Mouse (Mus musculus): ENCODE data around the gene Itga4. TPM values are rescaled to one million over a fixed set of nuclear protein-coding genes. Genes with fewer than 3 reads are reported as not detected.

Itga4 gene
- total RNA-seq (2021): 10 to 100 TPM; 12.2 to 12.3 TPM

DNA sequence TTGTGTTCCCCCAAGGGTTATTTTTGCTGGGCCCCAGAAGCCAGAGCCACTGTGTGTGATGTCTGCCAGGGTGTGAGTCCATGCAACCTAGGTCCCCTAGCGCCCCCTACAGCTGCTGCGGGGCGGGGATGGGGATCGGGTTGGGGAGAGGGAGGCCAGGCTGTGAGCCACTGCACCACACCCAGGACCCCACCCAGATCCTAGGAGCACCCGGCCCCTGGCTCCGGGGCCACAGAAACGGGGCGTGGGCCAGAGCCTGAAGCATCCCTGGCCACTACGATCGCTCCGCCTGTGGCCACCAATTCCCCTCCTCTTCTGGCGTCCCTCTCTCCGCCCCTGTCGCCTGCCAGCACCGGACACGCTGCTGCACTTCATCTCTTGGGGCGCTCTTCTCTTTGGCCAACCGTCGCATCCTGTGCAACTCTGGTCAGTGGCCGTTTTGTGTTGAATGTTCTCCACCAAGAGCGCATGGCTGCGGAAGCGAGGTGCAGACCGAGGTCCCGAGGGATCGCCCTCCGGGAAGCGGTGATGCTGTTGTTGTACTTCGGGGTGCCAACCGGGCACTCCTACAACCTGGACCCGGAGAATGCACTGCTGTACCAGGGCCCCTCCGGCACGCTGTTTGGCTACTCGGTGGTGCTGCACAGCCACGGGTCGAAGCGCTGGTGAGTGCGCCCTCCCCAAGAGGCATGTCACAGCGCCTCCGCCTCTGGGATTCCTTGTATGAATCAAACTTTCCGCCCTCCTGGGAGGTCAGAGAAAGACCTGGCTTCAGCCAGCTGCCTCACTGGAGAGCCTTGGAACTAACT, at the start of gene Itga4:
Gene Itga4 (plus strand): TSS at position 235 of the 809 bp plus-strand sequence.
- intact Hi-C loops (cut with DNase I): loop anchor here (5.0 kb wide), 1 partner anchor 293 kb away; no protein-coding TSS in a partner anchor
- DNase-seq (ENCODE audit: extremely low spot score in 1 of 2, low spot score in 2 of 2): peak; percentile 34 to 86

DNA sequence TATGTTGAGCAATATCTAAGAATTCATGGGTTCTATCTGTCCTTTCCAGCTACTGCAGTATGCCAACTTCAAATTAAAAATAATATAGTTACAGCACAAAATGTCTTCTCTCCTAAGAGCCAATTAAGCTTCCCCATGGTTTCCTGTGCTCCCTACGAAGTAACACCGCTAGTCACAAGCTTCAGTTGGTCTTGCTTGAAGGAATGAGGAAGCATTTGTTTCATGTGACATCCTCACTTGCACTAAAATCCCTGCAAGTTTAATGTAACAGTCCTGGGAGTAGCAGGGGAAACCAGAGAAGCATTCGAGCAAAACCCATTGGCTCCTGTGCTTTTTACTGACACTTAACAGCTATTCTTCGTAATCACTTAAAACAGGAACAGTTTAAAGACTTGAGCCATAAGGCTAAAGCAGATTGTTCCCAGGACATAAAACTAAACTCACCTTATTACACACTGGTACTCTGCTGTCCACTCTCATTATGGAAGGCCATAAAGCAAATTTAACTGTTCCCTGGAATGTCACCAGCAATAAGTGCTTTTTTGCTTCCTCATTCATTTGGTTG, 49.0 kb upstream of the Itga4 start:
- no peak for DNase-seq (ENCODE audit: extremely low spot score in 1 of 2, low spot score in 2 of 2)
- intact Hi-C loops (cut with DNase I): no loop called here

DNA sequence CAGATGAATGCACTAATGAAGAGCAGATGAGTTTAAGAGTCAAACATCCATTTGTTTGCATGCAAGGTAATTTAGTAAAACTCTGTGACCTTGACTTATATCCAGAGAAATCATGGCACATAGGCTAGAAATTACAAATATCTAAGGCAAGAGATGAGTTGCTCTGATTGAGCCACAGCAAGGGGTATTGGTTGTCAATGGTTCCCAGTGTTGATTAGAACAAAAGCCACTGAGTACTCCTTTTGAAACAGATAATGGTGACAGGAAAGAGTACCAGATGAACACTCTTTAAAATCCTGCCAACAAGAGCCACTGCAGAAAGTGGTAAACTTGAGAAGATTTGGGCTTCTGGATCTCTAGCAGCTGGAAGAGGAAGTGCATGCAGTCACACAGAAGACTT, 40.2 kb upstream of the Itga4 start:
- intact Hi-C loops (cut with DNase I): no loop called here
- DNase-seq (ENCODE audit: extremely low spot score in 1 of 2, low spot score in 2 of 2): no peak

DNA sequence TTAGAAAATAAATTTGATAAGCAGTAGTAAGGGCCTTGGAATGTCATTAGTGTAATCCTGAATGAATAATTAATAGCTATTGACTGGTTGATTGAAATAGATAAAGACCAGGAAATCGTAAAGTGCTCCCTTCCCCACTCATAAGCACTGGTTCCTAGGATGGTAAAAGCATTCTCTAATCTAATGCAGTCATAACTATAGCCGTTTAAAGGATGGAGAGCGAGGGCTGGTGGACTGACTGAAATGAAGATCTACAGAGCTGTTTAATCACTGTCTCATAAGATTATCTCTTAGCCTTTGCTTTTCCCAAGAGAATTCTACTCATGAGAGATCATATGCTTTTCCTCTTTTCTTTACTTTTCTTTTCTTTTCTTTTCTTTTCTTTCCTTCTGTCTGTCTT, 39.7 kb upstream of the Itga4 start:
- no peak for DNase-seq (ENCODE audit: extremely low spot score in 1 of 2, low spot score in 2 of 2)
- intact Hi-C loops (cut with DNase I): no loop called here

DNA sequence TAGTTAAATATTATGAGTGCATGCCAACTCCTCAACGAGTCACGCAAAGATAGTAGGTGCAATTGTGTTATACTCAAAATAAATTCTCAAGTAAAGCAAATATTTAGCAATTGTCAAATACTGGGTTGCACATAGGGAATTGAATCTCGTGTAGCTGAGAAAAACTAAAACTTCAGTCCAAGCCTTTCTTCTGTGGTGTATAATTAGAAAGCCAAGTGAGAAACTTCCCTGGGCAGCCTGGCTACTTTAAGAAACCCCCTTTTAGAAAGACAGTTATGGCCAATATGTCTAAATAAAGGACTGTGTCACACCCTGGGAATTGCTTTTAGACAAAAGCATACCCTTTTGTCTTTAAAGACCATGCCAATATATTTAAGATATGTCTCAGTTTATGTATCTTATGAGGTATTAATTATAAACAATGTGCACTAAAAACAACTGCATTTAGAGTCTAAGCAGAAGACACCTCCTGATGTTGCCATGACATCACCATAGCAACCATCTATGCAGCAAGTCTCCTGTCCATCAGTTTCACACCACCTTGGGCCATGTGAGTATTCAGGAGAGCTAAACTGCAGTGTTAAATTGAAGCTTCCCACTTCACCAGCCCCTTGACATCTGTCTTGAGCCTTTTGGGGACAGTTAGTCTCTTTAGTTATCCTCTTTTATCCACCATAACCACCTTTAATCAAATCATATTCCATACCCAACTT, 30.4 kb upstream of the Itga4 start:
- DNase-seq (ENCODE audit: extremely low spot score in 1 of 2, low spot score in 2 of 2): peak in 1 of 2 experiments; percentile 5
- intact Hi-C loops (cut with DNase I): no loop called here

DNA sequence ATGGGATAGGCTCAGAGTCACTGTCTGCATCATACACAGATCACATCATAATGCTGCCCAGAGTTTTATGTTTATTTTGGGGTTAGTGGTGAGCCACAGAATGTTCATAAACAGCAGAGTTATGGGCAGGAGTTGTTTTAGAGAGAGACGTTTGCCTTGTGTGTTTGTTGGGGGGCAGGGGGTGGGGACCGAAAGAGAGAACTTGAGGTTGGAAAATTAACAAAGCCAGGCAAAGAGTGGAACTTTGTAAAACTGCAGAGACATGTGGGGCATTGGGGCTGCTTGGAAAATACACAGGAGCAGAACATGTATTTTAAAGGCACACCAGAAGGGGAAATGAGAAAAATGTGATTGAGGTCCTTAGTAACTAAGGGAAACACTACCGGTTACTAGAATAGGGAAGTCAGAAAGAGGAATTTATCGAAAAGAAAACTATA, 27.4 kb upstream of the Itga4 start:
- DNase-seq (ENCODE audit: extremely low spot score in 1 of 2, low spot score in 2 of 2): no peak
- intact Hi-C loops (cut with DNase I): no loop called here

DNA sequence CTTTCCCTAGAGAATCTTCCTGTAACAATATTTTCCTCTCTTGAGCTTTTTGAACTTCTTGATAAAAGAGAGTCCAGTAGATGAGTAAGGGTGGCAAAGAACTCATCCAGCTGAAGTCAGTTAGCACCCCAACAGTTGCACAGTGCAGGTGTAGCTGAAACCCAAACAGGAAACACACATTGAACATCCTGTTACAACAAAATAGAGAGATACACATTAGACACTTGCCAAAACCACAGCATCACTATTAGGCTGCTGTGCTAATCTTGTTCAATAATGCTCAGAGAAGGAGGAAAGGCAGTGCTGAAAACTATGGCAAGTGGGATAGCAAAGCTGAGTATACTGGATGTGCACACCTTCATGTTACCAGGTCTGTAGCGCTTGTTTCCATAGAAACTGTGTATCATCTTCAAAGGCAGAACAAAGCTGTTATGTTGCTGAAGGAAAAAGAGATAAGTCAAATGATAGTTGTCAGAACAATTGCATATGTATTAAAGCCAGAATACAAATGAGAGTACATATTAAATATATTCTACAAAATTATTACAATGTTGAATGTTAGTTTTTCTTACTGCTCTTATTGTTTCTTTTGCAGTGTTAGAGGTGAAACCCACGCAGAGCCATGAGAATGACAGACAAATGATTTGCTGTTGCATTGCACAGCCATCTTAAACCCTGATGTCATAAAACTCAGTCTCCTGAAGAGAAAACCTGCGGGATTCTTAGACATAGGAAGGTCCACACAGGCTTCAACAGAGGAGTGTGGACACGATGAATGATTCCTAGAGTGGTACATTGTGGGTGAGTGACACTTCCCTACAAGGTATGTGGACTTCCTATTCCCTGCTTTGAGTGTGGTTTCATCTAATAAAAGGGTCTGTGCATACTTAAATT, 23.9 kb upstream of the Itga4 start:
- DNase-seq (ENCODE audit: extremely low spot score in 1 of 2, low spot score in 2 of 2): no peak
- intact Hi-C loops (cut with DNase I): no loop called here

DNA sequence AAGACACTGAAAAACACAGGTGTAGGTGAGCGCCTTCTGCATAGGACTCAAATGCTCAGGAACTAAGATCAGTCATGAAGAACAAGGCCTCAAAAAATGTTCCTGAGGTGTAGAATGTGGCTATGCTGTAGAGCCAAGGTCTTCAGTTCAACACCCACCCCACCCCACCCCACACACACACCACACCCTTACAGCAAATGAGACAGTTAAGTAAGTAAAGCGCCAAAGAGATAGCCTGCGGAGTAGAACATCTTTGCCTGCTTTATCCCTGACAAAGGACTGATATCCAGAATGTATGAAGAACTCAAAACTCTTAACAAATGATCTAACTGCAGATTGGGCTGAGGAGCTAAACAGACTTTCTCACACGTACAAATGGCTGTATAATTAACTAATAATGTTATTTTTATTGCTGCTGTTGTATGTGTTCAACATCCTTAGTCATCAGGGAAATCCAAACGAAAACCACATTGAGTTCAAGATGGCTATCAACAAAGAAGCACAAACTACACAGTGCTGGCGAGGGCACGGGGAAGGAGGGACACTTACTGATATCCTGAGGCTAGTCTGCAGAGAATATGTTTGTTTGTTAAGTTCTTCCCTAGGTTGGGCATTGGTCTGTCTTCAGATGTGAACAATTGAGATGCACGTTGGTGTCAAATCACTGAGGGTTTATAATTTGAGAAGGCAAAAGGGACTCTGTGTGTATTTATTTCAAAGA, 19.3 kb upstream of the Itga4 start:
- intact Hi-C loops (cut with DNase I): no loop called here

DNA sequence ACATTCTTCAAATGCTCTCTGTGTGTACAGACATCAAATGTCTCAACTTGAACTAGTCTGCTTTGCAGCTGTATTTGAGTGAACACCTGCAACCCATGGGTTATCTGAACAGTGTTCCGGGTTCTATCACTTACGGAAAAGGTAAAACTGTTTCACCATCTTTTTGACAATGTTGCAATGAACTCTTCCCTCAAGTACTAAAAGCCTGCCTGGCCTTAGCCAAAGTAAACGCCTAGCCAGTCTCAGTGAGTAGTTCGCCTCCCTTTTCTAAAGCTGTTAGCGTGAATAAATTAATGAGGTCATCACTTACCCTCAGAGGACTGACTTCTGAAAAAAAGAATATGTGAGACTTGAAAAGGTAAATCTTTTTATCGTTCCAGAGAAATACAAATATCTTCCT, 18.0 kb upstream of the Itga4 start:
- intact Hi-C loops (cut with DNase I): no loop called here
- no peak for DNase-seq (ENCODE audit: extremely low spot score in 1 of 2, low spot score in 2 of 2)

More for the DNA sequence above, 19.3 kb upstream of the Itga4 start:
- no peak for DNase-seq (ENCODE audit: extremely low spot score in 1 of 2, low spot score in 2 of 2)

DNA sequence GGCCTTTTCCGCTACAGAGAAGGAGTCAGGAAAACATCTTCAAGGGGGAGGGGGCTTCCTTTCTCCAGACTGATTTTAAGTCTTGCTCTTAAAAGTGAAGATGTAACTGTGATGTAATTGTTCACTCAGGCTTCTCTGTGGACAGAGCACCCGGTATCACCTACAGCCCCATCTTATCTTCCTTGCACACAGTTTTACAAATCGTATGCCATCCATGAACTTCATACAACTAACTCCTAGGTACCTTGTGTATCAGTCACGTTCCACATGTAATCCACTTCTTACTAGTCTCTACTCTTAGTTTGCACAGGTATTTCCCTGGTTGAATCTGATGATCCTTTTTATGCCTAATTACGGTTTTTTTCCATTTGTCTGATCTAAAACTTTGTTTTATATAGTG, 10.9 kb upstream of the Itga4 start:
- DNase-seq (ENCODE audit: extremely low spot score in 1 of 2, low spot score in 2 of 2): no peak
- intact Hi-C loops (cut with DNase I): no loop called here

DNA sequence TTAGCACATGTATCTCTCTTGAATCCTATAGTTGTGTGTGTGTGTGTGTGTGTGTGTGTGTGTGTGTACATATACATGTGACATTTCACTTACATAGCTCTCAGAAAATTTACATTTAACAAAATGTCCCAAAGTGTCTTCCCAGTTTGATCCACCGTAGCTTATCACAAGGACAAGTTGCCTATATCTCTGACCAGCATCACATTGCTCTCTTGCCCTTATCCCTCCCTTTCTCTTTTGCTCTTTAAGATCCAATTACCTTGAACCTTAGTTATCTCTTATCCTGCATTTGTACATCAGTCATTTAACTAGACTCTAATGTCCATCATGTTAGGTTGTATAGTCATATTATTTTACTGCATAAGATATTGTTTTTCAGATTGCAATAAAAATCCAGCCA, 10.5 kb upstream of the Itga4 start:
- intact Hi-C loops (cut with DNase I): no loop called here

DNA sequence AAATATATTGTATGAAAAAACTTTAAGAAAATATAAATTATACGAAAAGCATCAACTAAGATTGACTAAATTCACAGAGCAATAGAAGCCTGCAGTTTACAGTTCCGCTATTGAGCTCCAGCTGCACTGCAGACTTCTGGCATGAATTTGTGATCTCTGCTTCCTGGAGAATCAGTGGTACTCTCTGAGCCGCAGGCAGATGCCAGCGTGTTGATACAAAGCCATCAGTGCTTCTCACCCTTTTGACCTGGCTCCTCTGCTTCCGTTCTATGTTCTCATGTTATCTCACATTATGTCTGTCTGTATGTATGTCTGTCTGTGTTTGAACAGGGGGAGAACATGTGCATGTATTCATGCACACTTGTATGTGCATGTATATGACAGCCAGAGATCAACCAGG, 6.9 kb upstream of the Itga4 start:
- intact Hi-C loops (cut with DNase I): no loop called here
- no peak for DNase-seq (ENCODE audit: extremely low spot score in 1 of 2, low spot score in 2 of 2)

More for the DNA sequence above, 10.5 kb upstream of the Itga4 start:
- DNase-seq (ENCODE audit: extremely low spot score in 1 of 2, low spot score in 2 of 2): no peak

DNA sequence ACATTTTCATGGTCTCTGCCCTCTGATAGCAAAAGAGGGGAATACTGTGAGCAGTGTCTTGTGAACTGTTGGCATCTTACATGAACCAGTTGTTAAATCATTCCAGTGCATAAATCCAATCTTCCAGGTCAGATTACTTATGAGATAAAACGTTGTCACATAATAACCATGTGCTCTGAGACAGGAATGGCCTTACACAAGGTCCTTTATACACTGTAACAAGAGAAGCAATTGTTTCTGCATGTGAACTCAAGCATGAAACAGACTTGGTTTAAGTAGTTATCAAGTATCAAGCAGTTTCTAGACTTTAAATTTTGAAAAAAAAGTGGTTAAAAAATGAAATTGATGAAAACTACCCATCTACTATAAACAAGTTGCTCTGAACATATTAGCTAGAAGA, 4.7 kb upstream of the Itga4 start:
- DNase-seq (ENCODE audit: extremely low spot score in 1 of 2, low spot score in 2 of 2): no peak
- intact Hi-C loops (cut with DNase I): no loop called here

DNA sequence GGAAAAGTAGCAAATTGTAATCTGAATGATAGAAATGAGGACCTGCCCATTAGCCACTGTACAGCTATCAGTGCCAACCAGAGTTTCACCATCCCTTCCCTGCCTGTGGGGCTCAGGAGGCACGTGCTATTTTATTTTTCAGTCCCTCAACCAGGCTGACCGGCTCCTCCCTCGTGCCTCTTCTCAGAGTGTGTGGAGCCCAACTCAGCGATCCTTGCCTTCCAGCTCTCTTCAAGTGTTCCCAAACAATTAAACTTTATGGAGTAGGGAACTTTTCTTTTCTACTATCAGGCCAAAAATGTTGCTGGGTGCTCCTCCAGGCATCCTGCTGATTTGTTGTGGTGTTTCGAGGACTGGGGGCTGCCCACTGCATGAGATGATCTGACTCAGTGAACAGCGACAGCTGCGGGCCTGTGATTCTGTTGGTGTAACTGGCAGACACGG, 1.4 kb upstream of the Itga4 start:
- intact Hi-C loops (cut with DNase I): no loop called here

DNA sequence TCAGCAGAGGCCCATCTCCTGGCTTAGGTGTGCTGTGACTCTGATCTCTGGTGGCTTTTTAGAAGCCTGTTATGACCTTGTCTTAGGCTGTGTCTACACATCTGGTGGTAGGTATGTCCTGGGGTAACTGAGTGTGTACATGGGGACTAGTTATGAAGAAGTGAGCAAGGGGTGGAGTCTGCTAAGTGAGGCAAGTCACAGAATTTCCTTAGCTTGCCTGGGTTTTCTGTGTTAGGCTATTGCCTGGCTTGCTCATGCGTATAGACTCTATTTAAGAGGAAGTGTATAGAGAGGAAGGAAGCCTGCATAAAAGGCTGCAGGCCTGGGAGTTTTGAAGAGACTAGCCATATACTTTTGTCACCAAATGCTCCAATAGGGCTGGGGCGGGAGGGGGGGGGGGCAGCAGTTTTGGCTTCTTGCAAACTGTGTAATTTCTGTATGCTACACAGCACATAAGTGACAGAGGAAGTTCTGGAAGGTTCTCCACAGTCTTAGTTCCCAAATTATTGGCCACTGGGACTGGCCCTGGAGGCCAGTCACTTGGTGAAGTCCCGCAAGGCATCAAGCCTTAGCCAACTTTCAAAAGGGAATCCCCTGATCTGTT, 536 bp upstream of the Itga4 start:
- no peak for DNase-seq (ENCODE audit: extremely low spot score in 1 of 2, low spot score in 2 of 2)
- intact Hi-C loops (cut with DNase I): loop anchor here (5.0 kb wide), 1 partner anchor 292 kb away; no protein-coding TSS in a partner anchor

More for the DNA sequence above, 1.4 kb upstream of the Itga4 start:
- DNase-seq (ENCODE audit: extremely low spot score in 1 of 2, low spot score in 2 of 2): no peak

DNA sequence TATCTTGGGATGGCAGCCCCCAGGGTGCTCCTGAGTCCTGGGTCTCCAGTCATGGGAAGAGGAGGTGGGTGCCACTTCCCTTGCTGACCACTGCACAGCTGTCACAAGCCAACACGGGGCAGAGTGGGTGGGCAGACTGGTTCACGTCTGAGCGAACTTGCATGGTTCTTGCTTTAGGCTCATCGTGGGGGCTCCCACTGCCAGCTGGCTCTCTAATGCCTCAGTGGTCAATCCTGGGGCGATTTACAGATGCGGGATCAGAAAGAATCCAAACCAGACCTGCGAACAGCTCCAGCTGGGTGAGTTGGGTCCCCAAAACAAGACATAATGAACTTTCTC, 744 bp downstream of the Itga4 start:
- intact Hi-C loops (cut with DNase I): loop anchor here (5.0 kb wide), 1 partner anchor 294 kb away; no protein-coding TSS in a partner anchor
- DNase-seq (ENCODE audit: extremely low spot score in 1 of 2, low spot score in 2 of 2): no peak

DNA sequence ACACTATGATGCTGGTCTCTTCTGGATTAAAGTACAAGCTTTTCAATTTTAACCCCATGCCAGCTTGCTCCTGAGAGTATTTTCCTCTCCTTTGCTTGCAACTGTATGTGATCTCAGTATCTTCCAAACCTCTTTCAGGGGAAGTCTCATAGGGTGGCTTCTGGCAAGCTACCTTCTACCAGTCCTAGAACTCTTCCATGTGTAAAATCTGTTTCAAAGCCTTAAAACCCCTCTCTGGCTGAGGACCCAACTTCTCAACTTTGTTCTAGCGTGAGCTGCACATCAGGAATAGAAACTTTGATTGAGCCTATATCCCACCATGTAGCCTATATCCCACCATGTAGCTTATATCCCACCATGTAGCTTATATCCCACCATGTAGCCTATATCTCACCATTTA, 1.1 kb downstream of the Itga4 start:
- intact Hi-C loops (cut with DNase I): loop anchor here (5.0 kb wide), 1 partner anchor 294 kb away; no protein-coding TSS in a partner anchor
- DNase-seq (ENCODE audit: extremely low spot score in 1 of 2, low spot score in 2 of 2): no peak

DNA sequence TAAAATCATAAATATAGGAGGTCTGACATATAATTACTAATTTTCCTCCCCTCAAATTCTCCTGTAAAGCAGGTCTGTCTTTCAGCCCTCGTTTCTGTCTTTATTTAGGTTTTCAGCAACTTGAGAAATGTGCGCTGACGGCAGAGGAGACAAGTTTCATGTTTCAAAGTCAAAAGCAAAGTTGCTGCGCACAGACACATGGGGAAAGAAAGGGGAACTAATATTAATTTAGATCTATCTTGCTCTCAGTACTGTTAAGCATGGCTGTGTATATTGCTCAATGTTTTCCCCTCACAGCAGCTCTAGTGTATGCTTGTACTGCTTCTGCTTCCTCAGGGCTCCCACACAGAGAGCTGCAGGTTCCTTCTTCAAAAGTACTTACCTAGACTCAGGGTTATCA, 1.7 kb downstream of the Itga4 start:
- intact Hi-C loops (cut with DNase I): loop anchor here (5.0 kb wide), 1 partner anchor 295 kb away; no protein-coding TSS in a partner anchor
- DNase-seq (ENCODE audit: extremely low spot score in 1 of 2, low spot score in 2 of 2): no peak
